Mouse (Mus musculus): ENCODE data around the gene Unc5a.

DNA sequence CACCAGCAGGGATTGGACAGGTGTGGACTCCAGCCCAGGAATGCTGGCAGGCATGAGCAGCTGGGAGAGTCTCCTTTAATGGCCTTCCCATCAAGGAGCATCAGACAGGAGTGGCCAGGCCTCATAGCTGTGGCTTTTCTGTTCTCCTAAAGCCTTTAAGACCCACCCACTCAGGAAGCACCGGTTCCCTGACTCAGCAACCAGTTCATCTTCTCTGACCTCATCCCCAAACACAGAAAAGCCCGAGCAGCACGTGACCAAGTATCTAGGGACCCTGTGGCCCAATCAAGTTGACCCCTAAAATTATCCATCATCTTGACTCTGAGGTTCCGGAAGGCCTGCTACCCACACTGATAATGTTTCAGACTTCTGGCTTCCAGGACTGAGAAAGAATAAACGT lies 32.6 kb upstream of the Unc5a start:
- TF ChIP-seq CTCF (IDR thresholded peaks at IDR 0.05; ENCODE audit: borderline replicate concordance, insufficient read depth, low read depth, low read length), result no peak
- no peak for TF ChIP-seq POLR2A (IDR thresholded peaks at IDR 0.05; ENCODE audit: borderline replicate concordance, insufficient read depth, low read length)
